Mouse (Mus musculus): ENCODE data around the gene Ccna1. TPM values are rescaled to one million over a fixed set of nuclear protein-coding genes. Genes with fewer than 3 reads are reported as not detected.

Ccna1 gene
- total RNA-seq (2014; fragmentation: Nextera tagmentation) (not detected in 2 replicates), total RNA-seq (2017) (not detected in 2 replicates)

GRCm38 (mm10) chr3:55055038-55055746 is at the start of gene Ccna1:
TSS of gene Ccna1 (minus strand) at chr3:55055501.
- ATAC-seq (replicated peaks; ENCODE audit: poor library complexity, severe bottlenecking), result peak; percentile 65

DNA sequence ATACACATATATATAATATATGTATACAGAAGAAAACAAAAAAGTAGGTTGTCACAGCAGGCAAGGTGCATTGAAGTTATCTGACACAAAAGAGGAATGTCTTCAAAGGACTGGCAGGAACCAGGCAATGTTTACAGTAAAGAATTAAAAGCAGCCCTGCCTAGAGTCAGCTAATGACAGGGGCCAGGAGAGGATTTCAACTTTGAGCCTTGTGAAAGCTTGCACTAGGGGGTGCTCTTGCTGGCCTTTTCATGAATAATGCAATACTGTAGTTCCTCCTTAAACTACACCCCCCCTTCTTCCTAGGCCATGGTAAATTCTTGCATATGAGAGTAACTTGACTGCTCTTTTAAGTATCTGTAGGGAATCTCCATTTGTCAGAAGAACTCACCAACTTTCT is 45.8 kb upstream of the Ccna1 start:
- ATAC-seq (replicated peaks; ENCODE audit: poor library complexity, severe bottlenecking), result no peak; the same call in 1 of the 2 replicates

- no peak for ATAC-seq (replicated peaks; ENCODE audit: poor library complexity, severe bottlenecking)
Observed at GRCm38 (mm10) chr3:55098990-55099389, 43.7 kb upstream of the Ccna1 start.

DNA sequence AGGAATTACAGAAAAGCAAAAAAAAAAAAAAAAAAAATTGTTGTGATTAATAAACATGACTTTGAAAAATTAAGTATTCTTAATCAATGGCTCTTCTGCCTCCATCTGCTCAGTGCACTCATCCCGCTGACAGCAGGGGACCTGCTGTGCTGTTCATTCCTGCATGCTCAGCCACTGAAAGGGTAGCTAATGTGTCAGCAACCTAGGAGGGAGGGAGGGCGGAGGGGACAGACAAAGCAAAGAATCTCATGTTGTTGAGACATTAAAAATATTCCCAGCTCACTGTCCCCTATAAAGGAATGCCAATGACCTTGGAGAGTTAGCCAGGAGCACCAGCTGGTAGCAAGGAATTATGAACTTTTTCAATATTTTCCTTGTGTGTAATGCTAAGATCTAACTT is 42.7 kb upstream of the Ccna1 start:
- no peak for ATAC-seq (replicated peaks; ENCODE audit: poor library complexity, severe bottlenecking)

DNA sequence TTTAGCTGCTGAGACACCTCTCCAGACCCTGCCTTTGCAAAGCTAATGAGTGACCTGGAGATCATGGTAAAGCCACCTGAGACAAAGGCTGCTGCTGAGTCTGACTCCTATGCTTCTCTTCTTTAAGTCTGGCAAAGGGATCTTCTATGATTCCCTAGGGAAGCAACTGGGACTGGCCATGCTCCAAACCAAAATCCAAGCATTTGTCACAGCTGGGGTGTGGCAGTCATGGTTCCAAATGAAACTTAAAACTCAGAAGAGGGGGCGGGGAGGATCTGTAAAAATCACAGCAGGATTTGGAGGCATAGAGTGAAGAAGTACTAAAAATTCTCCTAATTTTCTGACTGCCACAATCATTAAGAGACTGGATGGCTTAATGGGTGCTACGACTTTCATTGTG is 41.9 kb upstream of the Ccna1 start:
- ATAC-seq (replicated peaks; ENCODE audit: poor library complexity, severe bottlenecking), result no peak

GRCm38 (mm10) chr3:55096655-55097005 is 41.3 kb upstream of the Ccna1 start:
- no peak for ATAC-seq (replicated peaks; ENCODE audit: poor library complexity, severe bottlenecking)

DNA sequence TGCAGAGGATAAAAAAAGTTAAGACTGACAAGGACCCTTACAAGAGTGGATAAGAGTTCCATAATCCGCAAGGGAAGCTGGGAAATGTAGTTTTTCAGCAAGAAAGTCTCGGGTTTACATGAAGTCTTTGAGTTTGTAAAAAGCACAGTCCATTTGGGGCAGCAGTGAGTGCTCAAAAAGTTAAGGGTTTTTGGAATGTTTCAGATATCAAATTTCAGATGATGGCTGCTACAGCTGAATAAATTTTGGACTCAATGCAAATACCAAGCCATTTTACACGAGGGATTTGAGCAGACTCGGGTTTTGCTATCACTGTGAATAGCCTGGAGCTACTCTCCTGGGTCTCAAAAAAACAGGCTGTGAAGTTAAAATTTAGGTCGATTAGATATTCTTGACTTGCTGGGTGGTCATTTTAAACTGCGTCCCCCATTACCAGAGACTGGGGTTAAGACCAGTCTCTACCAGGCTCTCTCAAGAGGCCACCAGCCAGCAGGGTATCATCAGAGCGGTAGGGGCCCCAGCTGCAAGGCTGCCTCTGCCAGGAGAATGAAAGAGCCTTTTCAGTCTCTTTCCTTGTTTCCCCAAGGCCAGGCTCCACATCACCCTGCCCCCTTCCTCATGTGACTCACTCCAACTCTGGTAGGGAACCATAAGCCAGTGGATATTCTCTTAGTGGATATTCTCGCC is 40.8 kb upstream of the Ccna1 start:
- no peak for ATAC-seq (replicated peaks; ENCODE audit: poor library complexity, severe bottlenecking)

GRCm38 (mm10) chr3:55093161-55093560 is 37.9 kb upstream of the Ccna1 start:
- ATAC-seq (replicated peaks; ENCODE audit: poor library complexity, severe bottlenecking), result no peak

GRCm38 (mm10) chr3:55089291-55089690 is 34.0 kb upstream of the Ccna1 start:
- no peak for ATAC-seq (replicated peaks; ENCODE audit: poor library complexity, severe bottlenecking)

- no peak for ATAC-seq (replicated peaks; ENCODE audit: poor library complexity, severe bottlenecking)
Observed at GRCm38 (mm10) chr3:55088843-55089242, 33.5 kb upstream of the Ccna1 start.

- no peak for ATAC-seq (replicated peaks; ENCODE audit: poor library complexity, severe bottlenecking)
Observed at GRCm38 (mm10) chr3:55088359-55088758, 33.1 kb upstream of the Ccna1 start.

GRCm38 (mm10) chr3:55087360-55087759 is 32.1 kb upstream of the Ccna1 start:
- no peak for ATAC-seq (replicated peaks; ENCODE audit: poor library complexity, severe bottlenecking)

DNA sequence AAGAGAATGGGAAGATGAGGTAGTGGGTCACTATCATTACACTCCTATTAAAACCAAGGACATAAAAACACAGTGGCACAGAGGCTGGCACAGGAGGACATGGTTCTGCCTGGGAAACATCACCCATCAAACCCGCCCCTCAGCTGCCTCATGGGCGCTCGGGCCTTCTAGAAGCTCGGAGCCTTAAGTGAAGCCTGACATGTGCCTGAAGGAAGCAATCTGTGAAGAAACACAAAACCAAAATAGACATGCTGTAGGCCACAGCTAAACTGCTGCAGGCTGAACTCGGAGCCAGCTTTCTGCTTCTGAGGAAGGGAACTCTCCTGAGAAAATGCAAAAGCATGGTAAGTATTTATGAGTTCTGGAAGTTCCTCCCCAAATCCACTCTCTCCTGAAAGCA is 31.6 kb upstream of the Ccna1 start:
- ATAC-seq (replicated peaks; ENCODE audit: poor library complexity, severe bottlenecking), result no peak

GRCm38 (mm10) chr3:55085716-55086115 is 30.4 kb upstream of the Ccna1 start:
- ATAC-seq (replicated peaks; ENCODE audit: poor library complexity, severe bottlenecking), result no peak

- no peak for ATAC-seq (replicated peaks; ENCODE audit: poor library complexity, severe bottlenecking)
Observed at GRCm38 (mm10) chr3:55084781-55085180, 29.5 kb upstream of the Ccna1 start.

- ATAC-seq (replicated peaks; ENCODE audit: poor library complexity, severe bottlenecking), result peak; percentile 88
Observed at GRCm38 (mm10) chr3:55080055-55080454, 24.8 kb upstream of the Ccna1 start.

DNA sequence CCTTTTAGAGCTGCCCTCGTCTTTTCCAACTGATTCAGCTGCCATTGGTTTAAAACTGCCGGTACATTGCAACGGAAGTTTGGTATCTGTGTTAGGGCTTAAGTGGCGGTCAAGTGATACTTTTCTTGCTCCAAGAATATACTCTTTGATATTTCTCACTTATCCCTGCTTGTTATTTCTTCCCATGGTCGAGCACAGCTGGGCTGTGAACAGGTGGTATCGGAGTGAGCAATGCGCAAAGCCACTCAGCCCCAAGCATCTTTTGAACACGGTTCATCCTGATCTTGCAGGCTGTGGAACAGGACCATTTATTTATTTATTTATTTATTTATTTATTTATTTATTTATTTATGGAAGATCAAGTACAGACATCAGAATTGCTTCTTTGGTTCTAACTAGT is 24.3 kb upstream of the Ccna1 start:
- no peak for ATAC-seq (replicated peaks; ENCODE audit: poor library complexity, severe bottlenecking)

- ATAC-seq (replicated peaks; ENCODE audit: poor library complexity, severe bottlenecking), result no peak
Observed at GRCm38 (mm10) chr3:55078233-55078632, 22.9 kb upstream of the Ccna1 start.

DNA sequence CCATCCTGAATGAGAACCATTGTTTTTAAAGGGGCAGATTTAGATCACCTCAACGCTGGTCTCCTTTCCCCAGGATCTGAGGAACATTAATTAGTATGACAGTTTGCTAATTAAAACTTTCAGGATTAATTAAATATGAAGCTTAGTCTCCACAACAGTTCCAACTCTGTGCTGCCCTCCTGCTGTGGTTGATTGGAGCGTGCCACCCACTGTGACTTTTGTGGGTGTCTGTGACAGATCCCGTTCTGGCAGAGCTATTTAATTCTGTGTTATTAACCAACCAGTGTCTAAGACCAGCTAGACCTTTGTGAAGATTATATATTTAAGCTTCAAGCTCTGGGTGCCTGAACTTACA is 20.0 kb upstream of the Ccna1 start:
- no peak for ATAC-seq (replicated peaks; ENCODE audit: poor library complexity, severe bottlenecking)

GRCm38 (mm10) chr3:55074576-55075293 is 19.4 kb upstream of the Ccna1 start:
- no peak for ATAC-seq (replicated peaks; ENCODE audit: poor library complexity, severe bottlenecking)

DNA sequence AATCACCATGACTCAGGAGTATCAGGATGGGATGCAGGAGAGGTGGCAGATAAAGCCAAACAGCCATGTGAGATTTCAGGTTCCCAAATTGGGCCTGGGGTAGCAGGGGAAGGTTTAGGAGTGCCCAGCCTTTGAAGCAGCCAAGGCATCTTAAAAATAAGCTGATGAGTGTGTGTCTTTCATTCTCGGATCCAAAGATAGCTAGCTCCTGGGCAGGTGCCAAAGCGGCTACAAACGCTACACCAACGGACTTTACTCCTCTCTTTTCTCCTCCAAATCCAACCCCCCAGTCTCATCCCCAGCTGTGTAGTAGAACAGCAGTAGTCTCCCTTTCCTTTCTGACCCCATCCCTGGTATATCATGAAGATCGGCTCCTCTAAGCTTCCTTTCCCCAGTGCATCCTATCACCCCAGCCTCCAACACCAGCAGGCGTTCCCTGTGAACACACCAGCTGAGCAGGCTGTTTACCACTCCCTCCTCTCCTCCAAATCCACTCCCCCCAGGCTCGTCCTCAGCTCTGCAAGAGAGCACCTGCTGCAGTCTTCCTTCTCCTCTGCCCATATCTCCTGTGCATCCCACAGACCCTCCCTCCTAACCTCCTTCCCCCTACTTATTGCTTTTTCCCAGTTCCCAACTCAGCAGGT is 12.6 kb upstream of the Ccna1 start:
- ATAC-seq (replicated peaks; ENCODE audit: poor library complexity, severe bottlenecking), result no peak

Data from granulocyte monocyte progenitor cell, adult 5-6 weeks (primary cell).